Mouse (Mus musculus) hindbrain, embryonic 11.5 days (tissue): ENCODE data around the gene Dhx40. TPM values are rescaled to one million over a fixed set of nuclear protein-coding genes. Genes with fewer than 3 reads are reported as not detected.

Experiments used
- ATAC-seq: fragments of 200-750 bp; cut with Nextera tagmentation; 2 replicates; pipeline ENCODE4 v1.8.0; 2017; ENCODE audit warnings: mild to moderate bottlenecking, moderate TSS enrichment, moderate library complexity; ENCODE audit not compliant: low FRiP score
- DNase-seq: peaks from one replicate; pipeline ENCODE4 v3.0.0-alpha.2; 2015; ENCODE audit warnings: low spot score
- H3K27ac ChIP-seq: fragments of 300-500 bp; sonication (generic); 2 replicates; pipeline ENCODE4 v1.5.1; 2014; ENCODE audit warnings: mild to moderate bottlenecking, low read depth, low read length
- H3K27me3 ChIP-seq: fragments of 300-500 bp; sonication (generic); 2 replicates; pipeline ENCODE4 v1.6.1; 2014; ENCODE audit warnings: mild to moderate bottlenecking, low read length, moderate library complexity, mixed read lengths; ENCODE audit not compliant: control insufficient read depth, insufficient read depth
- H3K36me3 ChIP-seq: fragments of 300-500 bp; sonication (generic); 2 replicates; pipeline ENCODE4 v1.6.1; 2014; ENCODE audit warnings: mild to moderate bottlenecking, low read length, moderate library complexity, mixed read lengths; ENCODE audit not compliant: control insufficient read depth, insufficient read depth
- H3K4me1 ChIP-seq: fragments of 300-500 bp; sonication (generic); replicated peaks from 2 replicates; pipeline ENCODE4 v1.6.1; 2014; ENCODE audit warnings: low read length, mixed read lengths; ENCODE audit not compliant: control insufficient read depth, insufficient read depth
- H3K4me2 ChIP-seq: fragments of 300-500 bp; sonication (generic); replicated peaks from 2 replicates; pipeline ENCODE4 v1.6.1; 2014; ENCODE audit warnings: mild to moderate bottlenecking, low read depth, low read length
- H3K4me3 ChIP-seq: fragments of 300-500 bp; sonication (generic); 2 replicates; pipeline ENCODE4 v1.5.1; 2014; ENCODE audit warnings: low read depth, low read length
- H3K9ac ChIP-seq: fragments of 300-500 bp; sonication (generic); 2 replicates; pipeline ENCODE4 v1.6.1; 2014; ENCODE audit warnings: low read depth, low read length
- H3K9me3 ChIP-seq: fragments of 300-500 bp; sonication (generic); 2 replicates; pipeline ENCODE4 v1.6.1; 2016; ENCODE audit warnings: low read length; ENCODE audit not compliant: control insufficient read depth
- WGBS: fragments of 180-500 bp; shearing (Covaris S2); extraction: QIAGEN DNeasy Blood & Tissue Kit; methylation state at CpG from one replicate; pipeline ENCODE4 v1.1.7; 2014; 5-methylcytosine and 5-hydroxymethylcytosine counted together
- polyA plus RNA-seq: library from polyadenylated mRNA; unstranded; fragments of >200 nt; fragmentation: Nextera tagmentation; extraction: Ambion mirVana; gene quantifications from 2 replicates; pipeline ENCODE4 v1.2.1, GENCODE M21; 2014

Dhx40 gene
- polyA plus RNA-seq, 1 experiment from 2014 or later = 52.7 TPM

GRCm38 (mm10) chr11:86760357-86760756 is 47.2 kb downstream of the Dhx40 start:
- DNase-seq (no peak), ATAC-seq (no peak)
- H3K4me3 ChIP-seq = no peak overlapping the region
- H3K36me3 ChIP-seq = no peaks in the 10 kb centered on the region
- no peak overlapping the region for H3K9ac ChIP-seq
- no peaks in the 10 kb centered on the region for H3K27me3 ChIP-seq
- H3K4me1 ChIP-seq = no peaks in the 10 kb centered on the region; the same call in 1 of the 2 replicates
- H3K9me3 ChIP-seq = no peaks in the 10 kb centered on the region
- no peak overlapping the region for H3K27ac ChIP-seq
- H3K4me2 ChIP-seq = no peak overlapping the region

- Histone ChIP-seq H3K4me1 (no peaks in the 10 kb centered on the region; the same call in 1 of the 2 replicates), H3K27ac (no peak overlapping the region), H3K9me3 (no peaks in the 10 kb centered on the region), H3K27me3 (no peaks in the 10 kb centered on the region), H3K4me3 (no peak overlapping the region), H3K36me3 (no peaks in the 10 kb centered on the region), H3K4me2 (no peak overlapping the region), H3K9ac (no peak overlapping the region)
- WGBS = 93% methylated on average over 2 of the region's 2 CpGs
- DNase-seq (no peak), ATAC-seq (no peak)
Measured at GRCm38 (mm10) chr11:86759886-86760285, 47.7 kb downstream of the Dhx40 start.

- DNase-seq (no peak), ATAC-seq (no peak)
- Histone ChIP-seq H3K9me3 (no peaks in the 10 kb centered on the region), H3K27ac (no peak overlapping the region), H3K4me2 (no peak overlapping the region), H3K27me3 (no peaks in the 10 kb centered on the region), H3K4me1 (no peaks in the 10 kb centered on the region; the same call in 1 of the 2 replicates), H3K36me3 (no peaks in the 10 kb centered on the region), H3K9ac (no peak overlapping the region), H3K4me3 (no peak overlapping the region)
- 92% methylated on average over 1 of the region's 1 CpGs for WGBS
Measured at GRCm38 (mm10) chr11:86759226-86759625, 48.3 kb downstream of the Dhx40 start.

- Histone ChIP-seq H3K27me3 (no peaks in the 10 kb centered on the region), H3K4me3 (peak overlapping the region; percentile 90), H3K4me1 (no peaks in the 10 kb centered on the region; the same call in 1 of the 2 replicates), H3K27ac (peak overlapping the region; percentile 97), H3K9me3 (no peaks in the 10 kb centered on the region), H3K4me2 (peak overlapping the region; percentile 84), H3K9ac (peak overlapping the region; percentile 72), H3K36me3 (no peaks in the 10 kb centered on the region)
- ATAC-seq = no peak
- 45% methylated on average over 6 of the region's 6 CpGs for WGBS
- DNase-seq = no peak
Measured at GRCm38 (mm10) chr11:86758559-86758958, 49.0 kb downstream of the Dhx40 start.

GRCm38 (mm10) chr11:86757480-86758371 is 49.8 kb downstream of the Dhx40 start, which contains the start of gene Cltc:
Gene Cltc, minus strand, starts transcription at chr11:86757565.
- Histone ChIP-seq H3K4me1 (no peaks in the 10 kb centered on the region; the same call in 1 of the 2 replicates), H3K27ac (peak within 1 kb of the TSS; percentile 97), H3K36me3 (no peaks in the 10 kb centered on the region), H3K4me3 (peak within 1 kb of the TSS; percentile 90), H3K27me3 (no peaks in the 10 kb centered on the region), H3K9me3 (no peaks in the 10 kb centered on the region), H3K4me2 (peak within 1 kb of the TSS; percentile 84), H3K9ac (peak within 1 kb of the TSS; percentile 72)
- ATAC-seq = peak; percentile 97
- peak; percentile 95 for DNase-seq
- 1% methylated on average over 72 of the region's 73 CpGs for WGBS

- peak overlapping the region; percentile 68 for H3K4me2 ChIP-seq
- H3K27ac ChIP-seq = peak overlapping the region; percentile 97
- H3K36me3 ChIP-seq = no peaks in the 10 kb centered on the region
- peak overlapping the region; percentile 72 for H3K9ac ChIP-seq
- no peaks in the 10 kb centered on the region for H3K9me3 ChIP-seq
- ATAC-seq (no peak), DNase-seq (no peak)
- H3K4me1 ChIP-seq = no peaks in the 10 kb centered on the region; the same call in 1 of the 2 replicates
- peak overlapping the region; percentile 90 for H3K4me3 ChIP-seq
- no peaks in the 10 kb centered on the region for H3K27me3 ChIP-seq
- 1% methylated on average over 18 of the region's 18 CpGs for WGBS
Measured at GRCm38 (mm10) chr11:86757142-86757479, 50.4 kb downstream of the Dhx40 start.

GRCm38 (mm10) chr11:86756156-86757141 is 51.1 kb downstream of the Dhx40 start:
- peak overlapping the region; percentile 72 for H3K9ac ChIP-seq
- no peaks in the 10 kb centered on the region for H3K27me3 ChIP-seq
- peak overlapping the region; percentile 90 for H3K4me3 ChIP-seq
- H3K4me1 ChIP-seq = no peaks in the 10 kb centered on the region; the same call in 1 of the 2 replicates
- no peaks in the 10 kb centered on the region for H3K9me3 ChIP-seq
- H3K4me2 ChIP-seq = peak overlapping the region; percentile 68
- ATAC-seq (no peak; the same call in 1 of the 2 replicates), DNase-seq (peak; percentile 32)
- H3K36me3 ChIP-seq = no peaks in the 10 kb centered on the region
- WGBS = 7% methylated on average over 31 of the region's 31 CpGs
- H3K27ac ChIP-seq = peak overlapping the region; percentile 97

GRCm38 (mm10) chr11:86752404-86752803 is 55.1 kb downstream of the Dhx40 start:
- Histone ChIP-seq H3K4me2 (no peak overlapping the region), H3K4me3 (no peak overlapping the region), H3K9me3 (no peaks in the 10 kb centered on the region), H3K27ac (no peak overlapping the region), H3K36me3 (no peaks in the 10 kb centered on the region), H3K27me3 (no peaks in the 10 kb centered on the region), H3K4me1 (no peaks in the 10 kb centered on the region; the same call in 1 of the 2 replicates), H3K9ac (no peak overlapping the region)
- DNase-seq (no peak), ATAC-seq (no peak)
